Comparison of ENCODE assay signal across 7 mouse cellular contexts in the genomic region with DNA sequence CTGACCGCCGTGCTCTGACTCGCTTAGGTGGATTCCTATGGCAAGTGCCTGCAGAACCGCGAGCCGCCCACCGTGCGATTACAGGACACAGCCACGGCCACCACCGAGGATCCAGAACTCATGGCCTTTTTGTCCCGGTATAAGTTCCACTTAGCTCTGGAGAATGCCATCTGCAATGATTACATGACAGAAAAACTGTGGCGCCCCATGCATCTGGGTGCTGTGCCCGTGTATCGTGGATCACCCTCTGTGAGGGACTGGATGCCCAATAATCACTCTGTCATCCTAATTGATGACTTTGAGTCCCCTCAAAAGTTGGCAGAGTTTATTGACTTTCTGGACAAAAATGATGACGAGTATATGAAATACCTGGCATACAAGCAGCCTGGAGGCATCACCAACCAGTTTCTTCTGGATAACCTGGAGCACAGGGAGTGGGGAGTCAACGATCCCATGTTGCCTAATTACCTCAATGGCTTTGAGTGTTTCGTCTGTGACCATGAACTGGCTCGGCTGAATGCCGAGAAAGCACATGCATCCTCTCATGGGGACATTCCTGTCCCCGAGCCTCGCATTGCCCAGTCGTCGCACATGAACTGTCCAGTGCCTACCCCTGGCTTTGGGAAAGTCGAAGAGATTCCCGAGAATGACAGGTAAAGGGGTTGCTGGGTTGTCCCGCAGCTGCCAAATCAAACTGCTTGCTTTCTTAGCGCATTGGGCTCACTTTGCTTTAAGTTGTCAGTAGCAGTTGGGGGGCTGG. TPM values are rescaled to one million over a fixed set of nuclear protein-coding genes. Genes with fewer than 3 reads are reported as not detected.
A peak's percentile ranks its signal among the peaks of the same experiment; 100 is the strongest.
DNase-seq lines count a peak whose midpoint lies in the region; ATAC-seq and TF ChIP-seq lines count a peak whose summit lies in the region.

No protein-coding gene starts in this region.

- H3K27ac ChIP-seq in spleen, adult 2 months (ENCODE audit: insufficient read depth, low read length) = peak overlapping the region; percentile 96; the same call in 1 of the 2 replicates
- H3K27ac ChIP-seq in embryonic facial prominence, embryonic 11.5 days (replicated peaks; ENCODE audit: low read depth, low read length) = peak overlapping the region; percentile 81
- peak overlapping the region; percentile 96 for H3K27ac ChIP-seq in liver, postnatal 0 days (ENCODE audit: low read depth)

- H3K9ac ChIP-seq in embryonic facial prominence, embryonic 11.5 days (replicated peaks; ENCODE audit: low read length) = peak overlapping the region; percentile 63
- H3K9ac ChIP-seq in liver, postnatal 0 days (replicated peaks) = peak overlapping the region; percentile 93

- no peak for TF ChIP-seq POLR2A in spleen, adult 2 months (IDR thresholded peaks at IDR 0.05; ENCODE audit: low read depth, low read length)

- peaks cover 21% of the 10 kb centered on the region for H3K36me3 ChIP-seq in spleen, adult 2 months (ENCODE audit: control insufficient read depth, insufficient read depth, low read length)
- peaks cover 4% of the 10 kb centered on the region for H3K36me3 ChIP-seq in embryonic facial prominence, embryonic 11.5 days (replicated peaks; ENCODE audit: control insufficient read depth, insufficient read depth, low read depth, low read length)
- peaks cover 39% of the 10 kb centered on the region for H3K36me3 ChIP-seq in liver, postnatal 0 days (replicated peaks; ENCODE audit: insufficient read depth, low read length)

- TF ChIP-seq EP300 in liver, postnatal 0 days (IDR thresholded peaks at IDR 0.05; ENCODE audit: low read depth) = no peak

- no peak for TF ChIP-seq CTCF in spleen, adult 2 months (IDR thresholded peaks at IDR 0.05; ENCODE audit: extremely low read depth, insufficient read depth, insufficient read length, insufficient replicate concordance)
- TF ChIP-seq CTCF in liver, postnatal 0 days (IDR thresholded peaks at IDR 0.05; ENCODE audit: low read depth) = no peak

- H3K9me3 ChIP-seq in embryonic facial prominence, embryonic 11.5 days (replicated peaks; ENCODE audit: control insufficient read depth, low read length) = no peaks in the 10 kb centered on the region
- no peaks in the 10 kb centered on the region for H3K9me3 ChIP-seq in liver, postnatal 0 days (ENCODE audit: low read length)

- no peak for DNase-seq in spleen, adult 2 months (ENCODE audit: low read depth in 1 of 2, low spot score in 2 of 2)
- no peak for DNase-seq in spleen, adult 12 weeks (ENCODE audit: low spot score)
- no peak for DNase-seq in embryonic facial prominence, embryonic 11.5 days (ENCODE audit: low spot score)
- DNase-seq in heart, postnatal 4 days = peak; percentile 29
- DNase-seq in liver, postnatal 0 days = no peak
- DNase-seq in urinary bladder, adult 2 months (ENCODE audit: low spot score) = no peak
- DNase-seq in urinary bladder, postnatal 14 days (ENCODE audit: low spot score) = no peak

- peak overlapping the region; percentile 73 for H3K4me2 ChIP-seq in embryonic facial prominence, embryonic 11.5 days (ENCODE audit: low read depth, low read length)
- H3K4me2 ChIP-seq in liver, postnatal 0 days (ENCODE audit: low read depth, low read length) = peak overlapping the region; percentile 93

- ATAC-seq in embryonic facial prominence, embryonic 11.5 days (replicated peaks; ENCODE audit: insufficient number of reproducible peaks, low FRiP score, low TSS enrichment, low read depth) = no peak
- no peak for ATAC-seq in liver, postnatal 0 days

- peaks cover 11% of the 10 kb centered on the region; the same call in 1 of the 2 replicates for H3K4me1 ChIP-seq in spleen, adult 2 months (ENCODE audit: control insufficient read depth, insufficient read depth, insufficient read length)
- H3K4me1 ChIP-seq in embryonic facial prominence, embryonic 11.5 days (ENCODE audit: control insufficient read depth, insufficient read depth, low read length) = no peaks in the 10 kb centered on the region
- H3K4me1 ChIP-seq in liver, postnatal 0 days (ENCODE audit: insufficient read depth) = peaks cover 29% of the 10 kb centered on the region

- WGBS in spleen, adult 2 months = 28% methylated on average over 27 of the region's 27 CpGs
- WGBS in embryonic facial prominence, embryonic 11.5 days = 13% methylated on average over 27 of the region's 27 CpGs
- WGBS in liver, postnatal 0 days (ENCODE audit: insufficient replicate concordance) = 18% methylated on average over 27 of the region's 27 CpGs

- H3K4me3 ChIP-seq in spleen, adult 2 months (ENCODE audit: extremely low read depth, insufficient read depth, insufficient read length) = peak overlapping the region; percentile 85
- H3K4me3 ChIP-seq in embryonic facial prominence, embryonic 11.5 days (ENCODE audit: low read depth, low read length) = peak overlapping the region; percentile 64
- peak overlapping the region; percentile 93 for H3K4me3 ChIP-seq in liver, postnatal 0 days (ENCODE audit: low read depth, low read length)

- H3K27me3 ChIP-seq in spleen, adult 2 months (ENCODE audit: control insufficient read depth, insufficient read depth, low read length) = no peaks in the 10 kb centered on the region
- no peaks in the 10 kb centered on the region for H3K27me3 ChIP-seq in embryonic facial prominence, embryonic 11.5 days (ENCODE audit: control insufficient read depth, insufficient read depth, low read length)
- H3K27me3 ChIP-seq in liver, postnatal 0 days (ENCODE audit: insufficient read depth, low read length) = no peaks in the 10 kb centered on the region

RNA-seq across cellular contexts. Expression of a gene that starts 1.2 kb away (rescaled TPM):
- 10.5 and 20.8 TPM in 2 replicates for polyA plus RNA-seq in spleen, adult 2 months (2012; rRNA removed)
- polyA plus RNA-seq in embryonic facial prominence, embryonic 11.5 days (2014; fragmentation: Nextera tagmentation; extraction: Ambion mirVana) = 19.9 and 21.0 TPM in 2 replicates
- 10 to 100 TPM; 11.4 to 11.8 TPM for total RNA-seq in heart, postnatal 4 days (2021)
- polyA plus RNA-seq in liver, postnatal 0 days (2015; fragmentation: Nextera tagmentation; extraction: Ambion mirVana) = 4.4 and 5.1 TPM in 2 replicates
- 17.1 and 17.2 TPM in 2 replicates for polyA plus RNA-seq in urinary bladder, adult 2 months (2012; rRNA removed)

RNA-seq across cellular contexts. Expression of a gene that starts 6.9 kb away (rescaled TPM):
- 12.6 and 15.5 TPM in 2 replicates for polyA plus RNA-seq in spleen, adult 2 months (2012; rRNA removed)
- 254 and 257 TPM in 2 replicates for polyA plus RNA-seq in embryonic facial prominence, embryonic 11.5 days (2014; fragmentation: Nextera tagmentation; extraction: Ambion mirVana)
- total RNA-seq in heart, postnatal 4 days (2021) = 100 to 1,000 TPM in 1 of 2 experiments, 10 to 100 TPM in 1; 87.0 to 104 TPM
- 88.5 and 91.7 TPM in 2 replicates for polyA plus RNA-seq in liver, postnatal 0 days (2015; fragmentation: Nextera tagmentation; extraction: Ambion mirVana)
- 90.7 and 97.2 TPM in 2 replicates for polyA plus RNA-seq in urinary bladder, adult 2 months (2012; rRNA removed)

RNA-seq across cellular contexts. Expression of a gene that starts 11.4 kb away (rescaled TPM):
- polyA plus RNA-seq in spleen, adult 2 months (2012; rRNA removed) = 177 and 225 TPM in 2 replicates
- 21.6 and 24.3 TPM in 2 replicates for polyA plus RNA-seq in embryonic facial prominence, embryonic 11.5 days (2014; fragmentation: Nextera tagmentation; extraction: Ambion mirVana)
- 10 to 100 TPM; 81.7 to 83.6 TPM for total RNA-seq in heart, postnatal 4 days (2021)
- 5.3 and 6.4 TPM in 2 replicates for polyA plus RNA-seq in liver, postnatal 0 days (2015; fragmentation: Nextera tagmentation; extraction: Ambion mirVana)
- polyA plus RNA-seq in urinary bladder, adult 2 months (2012; rRNA removed) = 120 and 121 TPM in 2 replicates

RNA-seq across cellular contexts. Expression of a gene that starts 21.8 kb away (rescaled TPM):
- 181 and 239 TPM in 2 replicates for polyA plus RNA-seq in spleen, adult 2 months (2012; rRNA removed)
- 73.7 and 76.8 TPM in 2 replicates for polyA plus RNA-seq in embryonic facial prominence, embryonic 11.5 days (2014; fragmentation: Nextera tagmentation; extraction: Ambion mirVana)
- total RNA-seq in heart, postnatal 4 days (2021) = 100 to 1,000 TPM in 1 of 2 experiments, 10 to 100 TPM in 1; 96.3 to 110 TPM
- 30.8 and 31.3 TPM in 2 replicates for polyA plus RNA-seq in liver, postnatal 0 days (2015; fragmentation: Nextera tagmentation; extraction: Ambion mirVana)
- 87.1 and 90.1 TPM in 2 replicates for polyA plus RNA-seq in urinary bladder, adult 2 months (2012; rRNA removed)

RNA-seq across cellular contexts. Expression of a gene that starts 27.8 kb away (rescaled TPM):
- polyA plus RNA-seq in spleen, adult 2 months (2012; rRNA removed) = 0.05 and 0.07 TPM in 2 replicates
- 1.6 and 2.2 TPM in 2 replicates for polyA plus RNA-seq in embryonic facial prominence, embryonic 11.5 days (2014; fragmentation: Nextera tagmentation; extraction: Ambion mirVana)
- total RNA-seq in heart, postnatal 4 days (2021) = 100 to 1,000 TPM; 230 to 272 TPM
- polyA plus RNA-seq in liver, postnatal 0 days (2015; fragmentation: Nextera tagmentation; extraction: Ambion mirVana) = 0.05 and 0.38 TPM in 2 replicates
- polyA plus RNA-seq in urinary bladder, adult 2 months (2012; rRNA removed) = 0.10 and 0.25 TPM in 2 replicates
